Mouse (Mus musculus) heart, embryonic 15.5 days (tissue): Measurements from ENCODE around the gene Itpkb. TPM values are rescaled to one million over a fixed set of nuclear protein-coding genes. Genes with fewer than 3 reads are reported as not detected.

Experiments
- ATAC-seq: fragments of 200-750 bp; cut with Nextera tagmentation; replicated peaks from 2 replicates; pipeline ENCODE4 v1.8.0; 2017; ENCODE audit warnings: low read depth, moderate TSS enrichment; ENCODE audit not compliant: insufficient number of reproducible peaks, insufficient read depth, low FRiP score
- H3K27ac ChIP-seq: fragments of 300-500 bp; sonication (generic); 2 replicates; pipeline ENCODE4 v1.5.1; 2015; ENCODE audit warnings: mild to moderate bottlenecking, inconsistent platforms
- H3K27me3 ChIP-seq: fragments of 300-500 bp; sonication (generic); 2 replicates; pipeline ENCODE4 v1.6.1; 2015; ENCODE audit warnings: inconsistent platforms
- H3K36me3 ChIP-seq: fragments of 300-500 bp; sonication (generic); 2 replicates; pipeline ENCODE4 v1.6.1; 2015; ENCODE audit warnings: mild to moderate bottlenecking, inconsistent platforms
- H3K4me1 ChIP-seq: fragments of 300-500 bp; sonication (generic); replicated peaks from 2 replicates; pipeline ENCODE4 v1.6.1; 2015; ENCODE audit warnings: inconsistent platforms
- H3K4me2 ChIP-seq: fragments of 300-500 bp; sonication (generic); 2 replicates; pipeline ENCODE4 v1.6.1; 2015; ENCODE audit warnings: inconsistent platforms, mild to moderate bottlenecking, moderate library complexity
- H3K4me3 ChIP-seq: fragments of 300-500 bp; sonication (generic); 2 replicates; pipeline ENCODE4 v1.5.1; 2015; ENCODE audit warnings: mild to moderate bottlenecking, inconsistent platforms
- H3K9ac ChIP-seq: fragments of 300-500 bp; sonication (generic); 2 replicates; pipeline ENCODE4 v1.6.1; 2015; ENCODE audit warnings: mild to moderate bottlenecking, inconsistent platforms
- H3K9me3 ChIP-seq: fragments of 300-500 bp; sonication (generic); replicated peaks from 2 replicates; pipeline ENCODE4 v1.6.1; 2016; ENCODE audit warnings: inconsistent platforms
- WGBS: fragments of 180-500 bp; shearing (Covaris S2); methylation state at CpG from one replicate; pipeline ENCODE4 v1.1.7; 2015; ENCODE audit warnings: mixed read lengths; 5-methylcytosine and 5-hydroxymethylcytosine counted together
- polyA plus RNA-seq: library from polyadenylated mRNA; unstranded; fragments of >200 nt; fragmentation: Nextera tagmentation; extraction: Ambion mirVana; gene quantifications from 2 replicates; pipeline ENCODE4 v1.2.1, GENCODE M21; 2015

Gene Itpkb
- polyA plus RNA-seq, 1 experiment from 2014 or later: 6.1 TPM

- peak overlapping the region; percentile 94 for H3K27ac ChIP-seq
- peaks cover 76% of the 10 kb centered on the region for H3K4me1 ChIP-seq
- H3K36me3 ChIP-seq: no peaks in the 10 kb centered on the region
- H3K9ac ChIP-seq: 0 out of 2 replicates have a peak overlapping the region, but pooled peaks have one; percentile 20
- H3K4me2 ChIP-seq: no peak overlapping the region; the same call in 1 of the 2 replicates
- 65% methylated on average over 11 of the region's 11 CpGs for WGBS
- H3K9me3 ChIP-seq: no peaks in the 10 kb centered on the region
- no peak for ATAC-seq
- H3K4me3 ChIP-seq: no peak overlapping the region
- H3K27me3 ChIP-seq: no peaks in the 10 kb centered on the region
Measured at GRCm38 (mm10) chr1:180402481-180403081, 72.3 kb downstream of the Itpkb start.

GRCm38 (mm10) chr1:180403357-180403693, 73.0 kb downstream of the Itpkb start:
- H3K27ac ChIP-seq: peak overlapping the region; percentile 94
- H3K4me1 ChIP-seq: peaks cover 83% of the 10 kb centered on the region
- no peak for ATAC-seq
- no peaks in the 10 kb centered on the region for H3K27me3 ChIP-seq
- no peaks in the 10 kb centered on the region for H3K9me3 ChIP-seq
- H3K4me2 ChIP-seq: peak overlapping the region; percentile 51
- WGBS: 74% methylated on average over 8 of the region's 8 CpGs
- H3K4me3 ChIP-seq: no peak overlapping the region
- no peak overlapping the region for H3K9ac ChIP-seq
- no peaks in the 10 kb centered on the region for H3K36me3 ChIP-seq

GRCm38 (mm10) chr1:180403694-180404606, 73.7 kb downstream of the Itpkb start:
- Histone ChIP-seq H3K4me1 (peaks cover 90% of the 10 kb centered on the region), H3K9ac (peak overlapping the region; percentile 29; the same call in 1 of the 2 replicates), H3K27ac (peak overlapping the region; percentile 94), H3K9me3 (no peaks in the 10 kb centered on the region), H3K27me3 (no peaks in the 10 kb centered on the region), H3K4me2 (peak overlapping the region; percentile 51), H3K4me3 (no peak overlapping the region), H3K36me3 (no peaks in the 10 kb centered on the region)
- peak; percentile 47; the same call in 1 of the 2 replicates for ATAC-seq
- 28% methylated on average over 32 of the region's 32 CpGs for WGBS

DNA sequence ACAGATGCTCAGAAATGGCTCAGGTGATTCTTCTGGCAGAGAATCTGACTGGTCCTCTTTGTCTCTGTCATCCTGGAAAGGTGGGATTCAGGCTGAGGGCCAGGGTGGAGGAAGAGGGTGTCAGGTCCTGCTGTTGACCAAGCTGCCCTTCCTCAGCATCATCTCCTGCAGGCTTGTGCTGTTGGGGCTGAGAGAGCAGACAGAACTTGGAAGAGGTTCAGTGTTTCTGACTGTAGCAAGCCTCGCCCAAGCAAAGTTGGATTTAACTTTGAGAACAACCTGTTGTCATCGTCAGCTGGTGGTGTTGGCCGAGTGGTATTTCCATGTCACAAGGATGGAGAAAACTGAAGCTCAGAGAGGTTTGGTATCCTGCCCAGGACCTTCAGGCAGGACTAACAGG, 74.4 kb downstream of the Itpkb start:
- 78% methylated on average over 3 of the region's 3 CpGs for WGBS
- no peak overlapping the region for H3K4me3 ChIP-seq
- peak overlapping the region; percentile 51; the same call in 1 of the 2 replicates for H3K4me2 ChIP-seq
- no peaks in the 10 kb centered on the region for H3K36me3 ChIP-seq
- H3K27me3 ChIP-seq: no peaks in the 10 kb centered on the region
- ATAC-seq: no peak
- no peak overlapping the region for H3K9ac ChIP-seq
- peak overlapping the region; percentile 94 for H3K27ac ChIP-seq
- peaks cover 96% of the 10 kb centered on the region for H3K4me1 ChIP-seq
- H3K9me3 ChIP-seq: no peaks in the 10 kb centered on the region

- peaks cover 96% of the 10 kb centered on the region for H3K4me1 ChIP-seq
- peak; percentile 29 for ATAC-seq
- no peaks in the 10 kb centered on the region for H3K9me3 ChIP-seq
- no peaks in the 10 kb centered on the region for H3K36me3 ChIP-seq
- no peak overlapping the region for H3K4me3 ChIP-seq
- H3K4me2 ChIP-seq: no peak overlapping the region
- H3K9ac ChIP-seq: no peak overlapping the region
- H3K27me3 ChIP-seq: no peaks in the 10 kb centered on the region
- H3K27ac ChIP-seq: peak overlapping the region; percentile 94
- WGBS: 76% methylated on average over 9 of the region's 9 CpGs
Measured at GRCm38 (mm10) chr1:180405576-180406335, 75.5 kb downstream of the Itpkb start.

- Histone ChIP-seq H3K4me3 (no peak overlapping the region), H3K4me2 (no peak overlapping the region), H3K27me3 (no peaks in the 10 kb centered on the region), H3K9me3 (no peaks in the 10 kb centered on the region), H3K36me3 (no peaks in the 10 kb centered on the region), H3K9ac (no peak overlapping the region), H3K4me1 (peaks cover 95% of the 10 kb centered on the region), H3K27ac (peak overlapping the region; percentile 47)
- WGBS: 66% methylated on average over 11 of the region's 11 CpGs
- no peak for ATAC-seq
Measured at GRCm38 (mm10) chr1:180406336-180407035, 76.2 kb downstream of the Itpkb start.

GRCm38 (mm10) chr1:180407171-180407671, 76.9 kb downstream of the Itpkb start:
- Histone ChIP-seq H3K4me2 (peak overlapping the region; percentile 57), H3K4me1 (peaks cover 87% of the 10 kb centered on the region), H3K4me3 (peak overlapping the region; percentile 27), H3K9ac (0 out of 2 replicates have a peak overlapping the region, but pooled peaks have one; percentile 38), H3K36me3 (no peaks in the 10 kb centered on the region), H3K27ac (peak overlapping the region; percentile 37), H3K9me3 (no peaks in the 10 kb centered on the region), H3K27me3 (no peaks in the 10 kb centered on the region)
- WGBS: 18% methylated on average over 16 of the region's 16 CpGs
- ATAC-seq: no peak

DNA sequence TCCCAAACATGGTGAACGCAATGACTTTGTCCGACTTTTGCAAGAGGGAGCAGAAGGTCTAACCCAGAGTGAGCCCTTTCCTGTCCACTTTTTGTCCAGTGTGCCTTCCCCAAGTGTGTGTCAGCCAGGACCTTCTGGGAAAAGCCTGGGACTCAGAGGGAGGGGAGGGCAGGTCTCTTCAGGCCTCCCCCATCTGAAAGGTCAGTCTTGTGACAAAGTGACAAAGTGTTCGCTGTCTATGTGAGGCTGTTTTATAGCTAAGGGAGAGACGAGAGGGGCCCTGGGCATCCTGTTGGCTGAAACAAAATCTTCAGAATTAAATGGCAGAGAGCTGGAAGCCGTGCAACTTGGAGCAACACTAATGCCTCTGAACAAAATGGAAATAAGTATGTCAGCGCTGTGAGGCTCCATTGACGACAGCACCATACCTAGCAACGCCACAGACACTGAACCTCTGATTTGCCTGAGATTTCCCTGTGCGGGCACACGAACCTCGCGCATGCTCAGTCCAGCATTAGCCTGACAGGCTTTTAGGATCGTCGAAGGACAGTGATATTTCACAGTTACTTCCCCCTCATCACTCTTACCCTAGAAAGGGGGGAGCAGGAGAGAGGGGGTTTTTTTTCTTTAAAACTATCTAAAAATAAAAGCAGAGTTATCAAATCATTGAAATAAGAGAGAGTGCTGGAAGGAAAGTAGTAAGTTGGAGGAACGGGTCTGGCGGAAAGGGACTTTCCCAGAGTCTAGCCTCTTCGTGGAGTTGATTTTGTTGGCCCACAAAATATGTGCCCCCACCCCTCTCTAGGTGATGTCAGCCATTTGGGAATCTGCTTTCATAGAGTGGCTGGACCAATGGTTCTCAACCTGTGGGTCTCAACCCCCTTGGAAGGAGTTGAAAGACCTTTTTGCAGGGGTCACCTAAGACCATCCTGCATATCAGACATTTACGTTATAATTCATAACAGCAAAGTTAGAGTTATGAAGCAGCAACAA, 77.7 kb downstream of the Itpkb start:
- Histone ChIP-seq H3K27me3 (no peaks in the 10 kb centered on the region), H3K4me1 (peaks cover 79% of the 10 kb centered on the region), H3K4me2 (peak overlapping the region; percentile 57; the same call in 1 of the 2 replicates), H3K9ac (0 out of 2 replicates have a peak overlapping the region, but pooled peaks have one; percentile 38), H3K27ac (peak overlapping the region; percentile 37), H3K9me3 (no peaks in the 10 kb centered on the region), H3K4me3 (no peak overlapping the region), H3K36me3 (no peaks in the 10 kb centered on the region)
- no peak for ATAC-seq
- WGBS: 67% methylated on average over 18 of the region's 18 CpGs

DNA sequence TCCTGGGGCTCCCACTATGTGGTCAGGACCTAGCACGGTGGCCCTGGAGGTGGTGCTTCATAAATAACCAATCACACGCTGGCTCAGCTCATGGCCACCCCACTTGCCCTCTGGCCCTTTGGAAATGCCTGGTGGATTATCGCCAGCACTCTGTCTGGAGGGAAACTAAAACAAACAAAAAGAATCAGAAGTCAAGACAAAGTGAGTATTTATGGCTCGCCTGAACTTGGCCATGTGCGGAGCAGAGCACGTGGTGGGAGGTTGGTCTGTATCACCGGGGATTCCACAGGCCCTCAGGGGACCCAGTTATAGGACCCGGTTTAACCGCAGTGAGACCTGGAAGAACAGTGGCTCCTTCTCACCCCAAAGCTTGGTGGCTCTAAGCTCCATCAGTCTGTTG, 78.5 kb downstream of the Itpkb start:
- ATAC-seq: no peak
- Histone ChIP-seq H3K9ac (no peak overlapping the region), H3K27me3 (no peaks in the 10 kb centered on the region), H3K27ac (no peak overlapping the region; the same call in 1 of the 2 replicates), H3K4me3 (no peak overlapping the region), H3K9me3 (no peaks in the 10 kb centered on the region), H3K4me2 (no peak overlapping the region), H3K4me1 (peaks cover 71% of the 10 kb centered on the region), H3K36me3 (no peaks in the 10 kb centered on the region)
- WGBS: 49% methylated on average over 9 of the region's 9 CpGs

DNA sequence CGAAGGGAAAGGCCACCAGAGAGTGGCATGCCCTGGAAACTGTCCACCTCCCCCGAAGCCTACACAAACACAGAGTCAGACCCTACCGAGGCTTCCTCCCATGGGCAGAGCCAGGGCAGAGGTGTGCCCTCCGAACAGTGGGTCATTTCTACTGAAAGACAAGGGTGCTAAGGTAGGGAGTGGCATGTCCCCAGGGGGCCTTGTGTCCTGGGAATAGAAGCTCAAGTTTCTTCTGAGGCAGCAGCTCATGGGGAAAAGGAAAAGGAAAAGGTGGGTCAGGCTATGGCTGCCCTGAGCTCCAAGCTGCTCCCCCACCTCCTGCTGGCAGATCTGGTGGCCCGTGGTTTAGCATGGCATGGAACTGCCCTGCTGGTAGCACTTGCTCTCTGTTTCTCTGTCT, 79.5 kb downstream of the Itpkb start:
- Histone ChIP-seq H3K4me1 (peaks cover 62% of the 10 kb centered on the region), H3K4me3 (no peak overlapping the region), H3K9ac (no peak overlapping the region), H3K36me3 (no peaks in the 10 kb centered on the region; the same call in 1 of the 2 replicates), H3K27ac (no peak overlapping the region), H3K27me3 (no peaks in the 10 kb centered on the region), H3K4me2 (no peak overlapping the region), H3K9me3 (no peaks in the 10 kb centered on the region)
- 51% methylated on average over 5 of the region's 5 CpGs for WGBS
- ATAC-seq: no peak
